Mouse (Mus musculus): ENCODE measurements around the gene Fap.
A peak's percentile ranks its signal among the peaks of the same experiment; 100 is the strongest.

Fap gene

GRCm38 (mm10) chr2:62573753-62574159 is at the start of gene Fap:
TSS of gene Fap (minus strand) at chr2:62574075.
- peak; percentile 46 for DNase-seq (ENCODE audit: low spot score)

GRCm38 (mm10) chr2:62623024-62623441 is 49.2 kb upstream of the Fap start:
- no peak for DNase-seq (ENCODE audit: low spot score)

DNA sequence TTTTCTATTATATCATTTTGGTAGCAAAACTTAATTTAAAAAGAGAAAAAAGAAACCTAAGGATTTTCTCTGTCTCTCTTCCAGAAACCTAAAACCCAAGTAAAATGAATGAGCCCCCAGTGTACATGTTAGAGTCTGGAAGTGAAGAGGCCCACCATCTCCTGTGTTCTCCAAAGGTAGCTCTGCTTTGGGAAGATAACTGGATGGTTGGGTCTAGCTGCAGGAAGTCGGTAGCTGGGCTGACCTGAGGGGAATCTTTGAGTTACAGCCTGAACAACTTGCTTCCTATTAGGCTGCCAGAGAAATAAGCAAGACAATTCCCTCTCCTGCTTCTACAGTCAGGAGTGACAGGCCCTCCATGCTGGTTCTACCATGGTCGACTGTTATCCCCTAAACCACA is 45.8 kb upstream of the Fap start:
- DNase-seq (ENCODE audit: low spot score) = no peak

GRCm38 (mm10) chr2:62618934-62619341 is 45.1 kb upstream of the Fap start:
- no peak for DNase-seq (ENCODE audit: low spot score)

- DNase-seq (ENCODE audit: low spot score) = no peak
These were observed 39.3 kb upstream of the Fap start for GRCm38 (mm10) chr2:62613133-62613532.

- DNase-seq (ENCODE audit: low spot score) = peak; percentile 7
These were observed 32.3 kb upstream of the Fap start for GRCm38 (mm10) chr2:62606205-62606604.

DNA sequence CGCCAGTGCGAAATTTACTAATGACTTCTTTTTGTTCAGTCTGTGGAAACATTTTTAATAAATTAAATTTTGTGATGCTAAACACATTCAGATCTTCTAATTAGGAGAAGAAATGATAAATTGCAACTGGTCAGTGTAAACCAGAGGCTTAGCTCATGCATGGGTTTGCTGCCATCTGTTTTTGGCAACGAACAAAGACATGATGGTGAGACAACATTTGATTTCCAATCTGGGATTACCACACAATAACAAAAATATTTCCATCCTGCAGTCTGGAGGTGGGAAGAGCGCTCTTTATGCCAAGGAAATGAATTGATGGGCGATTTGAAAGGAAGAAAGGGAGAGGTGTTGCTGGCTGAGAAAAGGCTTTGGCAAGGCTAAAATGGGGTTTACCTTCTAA is 29.7 kb upstream of the Fap start:
- DNase-seq (ENCODE audit: low spot score) = no peak

DNA sequence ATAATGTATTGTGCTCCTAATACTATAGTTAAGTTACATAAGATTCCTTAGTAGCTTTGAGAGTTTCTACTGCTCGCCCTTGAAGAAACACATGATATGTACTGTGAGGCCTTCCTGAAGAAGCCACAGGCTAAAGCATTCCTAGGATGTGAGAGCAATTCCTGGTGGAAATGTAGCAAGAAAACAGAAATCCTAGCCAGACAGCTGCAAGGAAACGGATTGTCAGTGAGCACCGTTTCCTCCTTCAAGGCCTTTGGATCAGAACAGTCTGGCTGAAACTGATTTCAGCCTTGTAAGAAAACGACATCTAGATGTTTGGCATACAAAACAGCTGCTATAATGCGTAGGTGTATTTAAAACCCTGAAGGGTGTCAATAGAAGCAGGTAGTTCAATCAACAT is 22.7 kb upstream of the Fap start:
- no peak for DNase-seq (ENCODE audit: low spot score)

- DNase-seq (ENCODE audit: low spot score) = no peak
These were observed 20.6 kb upstream of the Fap start for GRCm38 (mm10) chr2:62594491-62594890.

DNA sequence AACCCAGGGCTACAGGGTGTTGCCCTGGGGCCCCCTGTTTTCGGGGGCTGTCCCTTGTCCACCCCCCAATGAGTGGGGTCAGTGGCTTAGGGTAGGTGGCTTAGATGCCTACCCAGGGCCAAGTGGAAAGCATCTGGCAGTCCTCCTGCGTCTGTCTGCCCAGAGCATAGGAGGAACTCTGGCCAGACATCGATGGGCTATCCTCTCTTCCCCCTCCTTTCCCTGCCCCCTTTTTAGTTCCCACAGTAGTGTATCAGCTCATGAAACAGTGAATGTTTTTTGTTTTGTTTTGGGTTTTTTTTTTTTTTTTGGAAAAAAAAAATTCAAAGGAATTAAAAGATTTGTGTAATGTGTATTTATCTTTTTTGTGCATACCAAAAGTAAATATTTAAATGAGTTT is 17.7 kb upstream of the Fap start:
- DNase-seq (ENCODE audit: low spot score) = no peak

GRCm38 (mm10) chr2:62589333-62589732 is 15.5 kb upstream of the Fap start:
- no peak for DNase-seq (ENCODE audit: low spot score)

GRCm38 (mm10) chr2:62585769-62586168 is 11.9 kb upstream of the Fap start:
- no peak for DNase-seq (ENCODE audit: low spot score)

GRCm38 (mm10) chr2:62574962-62575361 is 1.1 kb upstream of the Fap start:
- DNase-seq (ENCODE audit: low spot score) = no peak

DNA sequence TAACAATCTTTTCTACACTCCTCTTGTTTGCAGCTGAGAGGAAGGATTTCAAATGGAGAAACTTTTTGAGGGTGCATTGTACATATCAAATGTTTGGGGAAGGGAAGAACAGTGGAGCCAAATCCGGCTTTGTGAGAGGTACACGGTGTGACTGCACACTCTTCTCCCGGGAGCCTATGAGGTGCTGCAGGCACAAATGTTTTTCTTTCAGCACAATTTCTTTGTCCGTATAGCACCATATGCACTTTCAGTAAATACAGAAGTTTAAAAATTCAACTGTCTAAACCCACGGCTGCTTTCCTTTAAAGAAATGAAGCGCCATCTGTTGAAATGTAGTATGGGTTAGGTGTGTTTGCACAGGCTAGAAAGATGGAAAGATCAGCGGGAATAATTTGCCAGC is 375 bp upstream of the Fap start:
- DNase-seq (ENCODE audit: low spot score) = no peak

DNA sequence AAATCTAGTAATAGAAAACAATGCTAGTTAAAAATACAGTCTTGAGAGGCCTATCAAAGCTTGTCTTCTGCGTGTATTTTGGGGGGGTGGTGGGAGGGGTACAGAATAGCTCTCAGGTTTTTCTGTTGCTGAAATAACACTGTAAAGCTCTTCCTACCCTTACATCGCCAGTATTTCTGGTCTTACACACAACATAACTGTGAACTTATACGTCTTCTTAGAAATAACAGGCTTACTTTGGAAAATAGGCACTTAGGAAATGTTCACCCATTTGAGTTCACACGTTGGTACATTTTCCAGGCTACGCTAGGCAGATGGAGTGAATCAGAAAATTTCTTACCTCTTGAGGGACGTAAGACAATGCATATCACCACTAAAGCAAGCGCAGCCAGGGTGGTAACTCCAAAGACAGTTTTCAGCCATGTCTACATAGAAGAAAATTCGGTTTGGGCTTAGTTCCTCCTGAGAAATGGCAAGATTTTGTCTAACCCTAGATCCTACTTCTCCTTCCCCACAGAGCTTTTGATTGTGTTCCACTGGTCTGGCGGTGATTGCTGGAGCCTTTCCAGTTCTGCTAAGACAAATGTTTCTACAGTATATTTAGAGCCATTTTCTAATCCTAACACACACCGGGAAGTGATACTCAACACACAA is 649 bp downstream of the Fap start:
- no peak for DNase-seq (ENCODE audit: low spot score)

DNA sequence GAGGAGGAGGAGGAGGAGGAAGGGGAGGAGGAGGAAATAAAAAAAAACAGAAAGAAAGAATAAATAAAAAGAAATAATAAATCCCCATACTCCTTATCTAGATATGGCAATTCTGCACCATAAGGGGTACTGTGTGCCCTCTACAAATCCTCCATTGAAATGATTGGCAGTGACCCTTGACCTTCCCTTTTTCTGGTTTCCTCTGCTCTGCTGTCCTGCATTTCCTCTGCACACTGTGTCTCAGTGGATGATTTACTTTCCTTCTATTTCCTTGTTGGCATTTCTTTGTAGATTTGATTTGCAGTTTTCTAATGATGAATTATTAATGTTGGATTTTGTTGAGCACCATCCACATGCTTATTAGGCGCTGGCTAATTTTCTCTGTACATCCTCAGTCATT is 9.2 kb downstream of the Fap start:
- DNase-seq (ENCODE audit: low spot score) = peak; percentile 15

DNA sequence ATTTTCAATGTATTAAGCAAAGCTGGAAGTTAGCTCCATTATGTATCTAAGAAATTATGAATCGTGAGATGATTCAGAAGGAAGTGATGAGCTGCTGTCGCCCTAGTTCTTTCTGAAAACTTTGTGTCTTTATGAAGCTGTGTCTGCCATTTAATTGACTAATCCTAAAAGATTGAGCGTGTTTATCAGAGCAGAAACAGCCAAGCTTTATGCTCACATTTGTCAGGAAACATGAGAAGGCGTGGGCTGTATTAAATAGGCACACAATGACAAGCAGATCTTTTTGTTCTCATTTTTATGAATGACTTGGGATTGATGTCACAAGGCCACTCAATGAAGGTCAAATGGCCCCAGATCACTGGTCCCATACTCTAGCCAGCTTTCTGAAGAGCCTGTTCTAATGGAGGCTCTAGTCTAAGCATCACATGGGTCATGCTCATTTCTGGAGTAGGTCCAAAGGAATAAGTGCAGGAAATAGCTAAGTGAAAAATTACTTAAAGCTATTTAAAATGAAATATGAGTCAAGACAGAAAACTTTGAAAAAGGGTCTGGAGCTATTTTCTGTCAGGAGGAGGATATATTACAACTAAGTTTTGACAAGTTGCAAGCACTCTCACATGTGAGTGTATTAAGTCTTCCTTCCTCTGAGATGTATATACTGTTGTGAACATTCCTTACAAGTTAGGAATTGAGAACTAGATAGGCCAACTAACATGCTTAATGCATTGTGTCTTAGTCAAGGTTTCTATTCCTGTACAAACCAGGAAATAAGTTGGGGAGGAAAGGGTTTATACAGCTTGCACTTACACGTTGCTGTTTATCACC is 11.0 kb downstream of the Fap start:
- DNase-seq (ENCODE audit: low spot score) = no peak

DNA sequence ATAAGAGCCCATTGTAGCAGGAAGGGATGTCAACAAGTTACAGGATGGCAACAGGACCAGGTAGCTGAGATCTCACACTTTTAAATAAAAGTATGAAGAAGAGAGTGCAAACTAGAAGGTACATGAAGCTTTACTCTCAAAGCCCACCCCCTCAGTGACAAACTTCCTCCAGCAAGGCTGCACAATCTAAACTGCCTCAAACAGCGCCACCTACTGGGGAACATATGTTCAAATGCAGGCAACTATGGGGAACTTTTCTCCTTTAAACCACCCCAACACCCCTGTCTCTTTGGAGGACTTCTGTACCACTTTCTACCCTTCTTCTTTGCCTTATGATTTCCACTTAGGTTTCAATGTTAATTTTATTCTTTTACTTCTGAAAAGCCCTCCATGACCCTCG is 16.5 kb downstream of the Fap start:
- DNase-seq (ENCODE audit: low spot score) = no peak

GRCm38 (mm10) chr2:62556349-62556748 is 17.5 kb downstream of the Fap start:
- DNase-seq (ENCODE audit: low spot score) = no peak

DNA sequence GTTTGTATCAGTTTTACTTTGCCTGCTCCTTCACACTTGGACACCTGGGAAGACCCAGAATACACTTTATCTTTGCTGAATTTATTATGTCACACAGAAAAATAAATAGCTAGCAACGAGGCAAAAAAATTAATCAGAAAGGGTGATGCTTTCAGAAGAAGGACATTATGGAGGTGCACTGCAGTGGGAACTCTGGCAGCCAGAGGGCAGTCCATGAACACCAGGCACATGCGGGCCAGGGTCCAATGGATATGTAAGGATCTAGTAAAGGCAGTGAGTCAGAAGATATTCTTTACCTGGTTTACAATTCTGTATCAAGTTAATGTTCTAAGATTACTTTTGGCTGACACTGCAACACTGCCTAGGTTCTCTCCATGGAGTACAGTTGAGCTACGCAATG is 24.2 kb downstream of the Fap start:
- DNase-seq (ENCODE audit: low spot score) = peak; percentile 7

DNA sequence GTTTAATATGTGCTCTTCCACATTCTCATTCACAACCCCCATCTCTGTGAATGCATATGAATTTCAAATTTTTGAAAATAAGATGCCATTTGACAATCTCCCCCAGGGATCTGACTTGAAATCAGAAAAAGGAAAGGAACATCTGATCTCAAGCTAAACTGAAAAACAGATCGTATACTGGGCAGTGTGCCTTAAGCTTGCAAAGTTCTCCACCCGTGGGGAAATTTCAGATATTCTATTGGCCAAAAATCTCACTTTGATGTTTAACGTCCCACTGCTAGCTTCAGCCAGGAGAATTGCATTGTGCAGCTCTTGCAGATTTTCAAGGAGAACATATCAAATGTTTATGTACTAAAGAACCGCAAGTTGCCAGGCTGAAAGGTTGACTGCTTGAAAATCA is 24.7 kb downstream of the Fap start:
- DNase-seq (ENCODE audit: low spot score) = no peak

- no peak for DNase-seq (ENCODE audit: low spot score)
These were observed 25.8 kb downstream of the Fap start for GRCm38 (mm10) chr2:62548104-62548503.

DNA sequence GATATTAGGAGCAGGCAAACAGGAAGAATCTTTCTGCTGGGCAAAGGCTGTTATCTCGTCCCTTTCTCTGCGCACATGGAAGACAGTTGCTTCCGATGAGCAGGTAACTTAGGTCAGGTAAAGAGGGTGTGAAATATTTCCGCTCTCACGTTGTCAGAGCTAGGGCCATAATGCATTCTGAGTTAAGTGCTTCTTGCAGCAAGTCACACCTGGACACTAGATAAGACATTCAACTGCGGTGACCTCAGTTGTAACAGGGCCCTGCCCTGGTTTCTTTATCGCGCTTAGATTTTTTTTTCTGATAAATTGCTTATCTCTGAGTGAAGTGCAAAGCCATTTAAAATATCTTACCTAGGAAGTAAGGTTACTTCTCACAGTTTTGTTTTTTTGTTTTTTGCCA is 38.4 kb downstream of the Fap start:
- DNase-seq (ENCODE audit: low spot score) = no peak

DNA sequence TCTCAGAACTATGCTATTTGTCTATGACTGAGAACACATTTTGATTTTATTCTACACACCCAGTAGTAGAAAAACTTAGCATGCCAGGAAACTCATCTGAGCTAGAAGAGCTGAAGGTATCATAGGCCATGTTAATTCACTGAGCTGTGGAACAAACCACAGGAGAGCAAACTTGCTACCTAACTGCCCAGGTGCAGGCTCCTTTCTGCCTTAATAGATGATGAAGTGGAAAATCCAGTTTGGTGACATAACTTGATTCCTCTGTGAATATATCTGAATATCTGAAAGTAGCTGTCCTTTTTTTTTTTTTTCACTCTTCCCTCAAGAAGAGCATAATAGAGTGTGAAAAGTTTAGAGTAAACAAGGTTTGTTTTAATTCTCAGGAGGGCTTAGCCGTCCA is 42.8 kb downstream of the Fap start:
- no peak for DNase-seq (ENCODE audit: low spot score)
